Mouse (Mus musculus) liver, embryonic 14.5 days (tissue): ENCODE measurements at regions not wholly inside any gene's neighbourhood (a gene's known extent, or its start where the extent isn't known, plus 50 kb on each side); places are given as distances from the start of the nearest gene placed in this dataset.

Experiments used
- ATAC-seq: fragments of 200-750 bp; cut with Nextera tagmentation; 2 replicates; pipeline ENCODE4 v1.8.0; 2017; ENCODE audit warnings: moderate number of reproducible peaks, mild to moderate bottlenecking, moderate library complexity; ENCODE audit not compliant: insufficient read depth
- DNase-seq, 3 experiments: peaks; one replicate each; pipeline ENCODE4 v3.0.0-alpha.2; 2012 to 2013; ENCODE audit warnings: low read depth in 3 of 3, low spot score in 3 of 3
- H3K27ac ChIP-seq: fragments of 300-500 bp; sonication (generic); 2 replicates; pipeline ENCODE4 v1.5.1; 2014; ENCODE audit warnings: moderate library complexity, mild to moderate bottlenecking, control low read depth, inconsistent platforms
- H3K27me3 ChIP-seq: fragments of 300-500 bp; sonication (generic); 2 replicates; pipeline ENCODE4 v1.6.1; 2014; ENCODE audit warnings: mild to moderate bottlenecking, low read length, moderate library complexity; ENCODE audit not compliant: control insufficient read depth, insufficient read depth
- H3K36me3 ChIP-seq: fragments of 300-500 bp; sonication (generic); replicated peaks from 2 replicates; pipeline ENCODE4 v1.6.1; 2014; ENCODE audit warnings: low read depth; ENCODE audit not compliant: control insufficient read depth, insufficient read depth
- H3K4me1 ChIP-seq, 2 experiments: fragments of 200-500 bp in 1 of 2; fragments of 300-500 bp in 1 of 2; sonication (generic) in 1 of 2; replicated peaks; 2 replicates each; pipeline ENCODE4 v1.6.1; 2012 to 2014; ENCODE audit warnings: antibody characterized with exemption in 1 of 2, inconsistent platforms in 1 of 2, low read length in 1 of 2; ENCODE audit not compliant: control insufficient read depth in 2 of 2, insufficient read depth in 2 of 2
- H3K4me2 ChIP-seq: fragments of 300-500 bp; sonication (generic); 2 replicates; pipeline ENCODE4 v1.6.1; 2014; ENCODE audit warnings: low read depth, mild to moderate bottlenecking, control low read depth, moderate library complexity
- H3K4me3 ChIP-seq, 2 experiments: fragments of 200-500 bp in 1 of 2; fragments of 300-500 bp in 1 of 2; sonication (generic) in 1 of 2; 2 replicates each; pipeline ENCODE4 v1.5.1; 2012 to 2014; ENCODE audit warnings: low read depth in 2 of 2, low read length in 2 of 2, mild to moderate bottlenecking in 2 of 2, control low read depth in 1 of 2, inconsistent platforms in 1 of 2, moderate library complexity in 1 of 2; ENCODE audit not compliant: insufficient read depth in 1 of 2
- H3K9ac ChIP-seq: fragments of 300-500 bp; sonication (generic); replicated peaks from 2 replicates; pipeline ENCODE4 v1.6.1; 2014; ENCODE audit warnings: mild to moderate bottlenecking, control low read depth, moderate library complexity
- H3K9me3 ChIP-seq: fragments of 300-500 bp; sonication (generic); 2 replicates; pipeline ENCODE4 v1.6.1; 2016; ENCODE audit warnings: low read length, mixed read lengths; ENCODE audit not compliant: control insufficient read depth
- CTCF ChIP-seq: IDR thresholded peaks from 2 replicates; pipeline ENCODE4 v1.5.1; 2016; ENCODE audit warnings: antibody characterized with exemption, low read depth, control low read depth
- EP300 ChIP-seq: IDR thresholded peaks from 2 replicates; pipeline ENCODE4 v1.6.1; 2016; ENCODE audit warnings: antibody characterized with exemption, low read depth
- WGBS: fragments of 180-500 bp; shearing (Covaris S2); extraction: QIAGEN DNeasy Blood & Tissue Kit; methylation state at CpG from one replicate; pipeline ENCODE4 v1.1.7; 2014; ENCODE audit not compliant: insufficient replicate concordance; 5-methylcytosine and 5-hydroxymethylcytosine counted together

- Histone ChIP-seq H3K4me2 (no peak overlapping the region), H3K9ac (no peak overlapping the region), H3K27me3 (no peaks in the 10 kb centered on the region), H3K4me1 (no peaks in the 10 kb centered on the region), H3K27ac (no peak overlapping the region), H3K4me3 (no peak overlapping the region), H3K36me3 (no peaks in the 10 kb centered on the region), H3K9me3 (no peaks in the 10 kb centered on the region)
- TF ChIP-seq CTCF: no peak
- TF ChIP-seq EP300: no peak
- DNase-seq (no peak), ATAC-seq (no peak)
- 66% methylated on average over 7 of the region's 7 CpGs for WGBS
Measured at GRCm38 (mm10) chr4:95507141-95507945, 50.0 kb upstream of the Fggy start.
